In the genomic region with DNA sequence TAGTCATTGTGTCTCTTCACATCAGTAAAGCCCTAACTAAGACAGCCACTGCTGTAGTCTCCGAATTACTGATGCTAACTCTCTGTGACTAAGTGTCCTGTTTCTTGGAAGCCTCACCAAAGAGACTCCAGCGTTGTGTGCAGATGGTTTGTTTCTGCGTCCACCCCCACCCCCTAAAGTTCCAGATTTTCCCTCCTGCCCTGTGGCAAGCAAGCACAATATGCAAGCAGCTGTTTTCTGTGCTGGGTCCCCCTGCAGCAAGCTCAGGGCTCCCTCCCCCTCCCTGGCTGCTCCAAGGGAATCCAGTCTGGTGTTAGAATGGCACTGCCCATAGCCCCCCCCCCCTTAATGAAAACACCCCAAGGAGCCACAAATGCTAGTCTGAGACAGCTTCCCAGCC, we compare ENCODE assay signal across 13 mouse cellular contexts.
DNase-seq lines count a peak whose midpoint lies in the region; ATAC-seq and TF ChIP-seq lines count a peak whose summit lies in the region.
"Had no signal": no experiment of that assay in that cellular context is flagged by ENCODE, and none has a peak within 500 bp of the region (broad histone marks: within the 10 kb centered on the region; RNA-seq: fewer than 3 reads in every experiment).

No protein-coding gene starts in this region.

- peak; percentile 59 for DNase-seq in intestine, embryonic 14.5 days (ENCODE audit: low spot score)
- DNase-seq in neural tube, embryonic 10.5 days (ENCODE audit: extremely low spot score, low spot score), result no peak
- no peak for DNase-seq in left cerebral cortex, postnatal 36 days (ENCODE audit: low spot score in 2 of 2)
- DNase-seq: gastrocnemius, postnatal 36 days; thymus, postnatal 4 days had no signal

- intact Hi-C loops in left cerebral cortex, postnatal 36 days (cut with DNase I), result no loop called here

- H3K4me2 ChIP-seq in intestine, embryonic 14.5 days (ENCODE audit: low read length), result no peak overlapping the region
- no peak overlapping the region for H3K4me2 ChIP-seq in intestine, postnatal 0 days (replicated peaks; ENCODE audit: low read depth)
- no peak overlapping the region for H3K4me2 ChIP-seq in neural tube, embryonic 13.5 days
- no peak overlapping the region for H3K4me2 ChIP-seq in lung, embryonic 15.5 days
- no peak overlapping the region for H3K4me2 ChIP-seq in stomach, embryonic 16.5 days (ENCODE audit: low read depth, low read length)
- H3K4me2 ChIP-seq: forebrain, embryonic 15.5 days; hindbrain, embryonic 15.5 days had no signal

- no peak overlapping the region for H3K9ac ChIP-seq in intestine, embryonic 14.5 days (ENCODE audit: low read length)
- no peak overlapping the region for H3K9ac ChIP-seq in intestine, postnatal 0 days (ENCODE audit: low read depth, low read length)
- H3K9ac ChIP-seq in neural tube, embryonic 13.5 days, result no peak overlapping the region
- H3K9ac ChIP-seq in lung, embryonic 15.5 days, result no peak overlapping the region
- H3K9ac ChIP-seq in stomach, embryonic 16.5 days (ENCODE audit: low read length), result no peak overlapping the region
- H3K9ac ChIP-seq: forebrain, embryonic 15.5 days; hindbrain, embryonic 15.5 days had no signal

- 0 out of 2 replicates have a peak overlapping the region, but pooled peaks have one; percentile 43 for H3K27ac ChIP-seq in intestine, embryonic 14.5 days (ENCODE audit: low read depth)
- no peak overlapping the region for H3K27ac ChIP-seq in intestine, postnatal 0 days (ENCODE audit: low read depth, low read length)
- H3K27ac ChIP-seq in neural tube, embryonic 13.5 days (replicated peaks), result no peak overlapping the region
- H3K27ac ChIP-seq in lung, embryonic 15.5 days, result 0 out of 2 replicates have a peak overlapping the region, but pooled peaks have one; percentile 41
- H3K27ac ChIP-seq in stomach, embryonic 16.5 days (ENCODE audit: low read length), result no peak overlapping the region
- H3K27ac ChIP-seq: forebrain, embryonic 15.5 days; hindbrain, embryonic 15.5 days had no signal

- no peaks in the 10 kb centered on the region for H3K9me3 ChIP-seq in intestine, embryonic 14.5 days (ENCODE audit: control insufficient read depth, low read length)
- no peaks in the 10 kb centered on the region for H3K9me3 ChIP-seq in intestine, postnatal 0 days (ENCODE audit: control insufficient read depth)
- H3K9me3 ChIP-seq in neural tube, embryonic 13.5 days, result no peaks in the 10 kb centered on the region
- H3K9me3 ChIP-seq in lung, embryonic 15.5 days, result no peaks in the 10 kb centered on the region
- H3K9me3 ChIP-seq in stomach, embryonic 16.5 days (replicated peaks; ENCODE audit: control insufficient read depth, low read length), result no peaks in the 10 kb centered on the region
- H3K9me3 ChIP-seq: forebrain, embryonic 15.5 days; hindbrain, embryonic 15.5 days had no signal

- peaks cover 17% of the 10 kb centered on the region for H3K4me1 ChIP-seq in intestine, embryonic 14.5 days (replicated peaks; ENCODE audit: control insufficient read depth, insufficient read depth, low read length)
- H3K4me1 ChIP-seq in intestine, postnatal 0 days (replicated peaks; ENCODE audit: control insufficient read depth, insufficient read depth, low read length), result no peaks in the 10 kb centered on the region
- peaks cover 12% of the 10 kb centered on the region for H3K4me1 ChIP-seq in neural tube, embryonic 13.5 days (replicated peaks)
- H3K4me1 ChIP-seq in lung, embryonic 15.5 days, result 0 out of 2 replicates have a peak, but pooled peaks cover 12% of the 10 kb centered on the region
- peaks cover 6% of the 10 kb centered on the region; the same call in 1 of the 2 replicates for H3K4me1 ChIP-seq in stomach, embryonic 16.5 days (ENCODE audit: control insufficient read depth, insufficient read depth, low read length)
- H3K4me1 ChIP-seq: forebrain, embryonic 15.5 days; hindbrain, embryonic 15.5 days had no signal

- no peak overlapping the region for H3K4me3 ChIP-seq in intestine, embryonic 14.5 days (ENCODE audit: low read depth, low read length)
- no peak overlapping the region for H3K4me3 ChIP-seq in intestine, postnatal 0 days (ENCODE audit: low read depth, low read length)
- no peak overlapping the region for H3K4me3 ChIP-seq in neural tube, embryonic 13.5 days
- H3K4me3 ChIP-seq in lung, embryonic 15.5 days, result no peak overlapping the region
- H3K4me3 ChIP-seq in stomach, embryonic 16.5 days (replicated peaks; ENCODE audit: low read length), result no peak overlapping the region
- H3K4me3 ChIP-seq: forebrain, embryonic 15.5 days; hindbrain, embryonic 15.5 days had no signal

- ATAC-seq in intestine, embryonic 14.5 days (replicated peaks; ENCODE audit: low FRiP score, low TSS enrichment, low read depth), result peak; percentile 67
- ATAC-seq in intestine, postnatal 0 days, result no peak
- peak; percentile 40 for ATAC-seq in neural tube, embryonic 13.5 days (ENCODE audit: low read depth)
- ATAC-seq in lung, embryonic 15.5 days (ENCODE audit: borderline replicate concordance, extremely low read depth, low FRiP score, low TSS enrichment), result peak; percentile 85; the same call in 1 of the 2 replicates
- peak; percentile 72 for ATAC-seq in stomach, embryonic 16.5 days (ENCODE audit: insufficient read depth, low FRiP score)
- no peak for ATAC-seq in monocyte, adult 5-6 weeks (replicated peaks; ENCODE audit: insufficient number of reproducible peaks, low FRiP score, low TSS enrichment, poor library complexity, severe bottlenecking)
- ATAC-seq: activated CD4-positive, CD25-positive, alpha-beta regulatory T cell, adult 4 months had no signal

- no peak for TF ChIP-seq CTCF in intestine, postnatal 0 days (IDR thresholded peaks at IDR 0.05; ENCODE audit: low read depth)

- WGBS in intestine, embryonic 14.5 days, result 11% methylated on average over 3 of the region's 3 CpGs
- WGBS in intestine, postnatal 0 days, result 24% methylated on average over 3 of the region's 3 CpGs
- WGBS in neural tube, embryonic 13.5 days, result 19% methylated on average over 3 of the region's 3 CpGs
- 37% methylated on average over 3 of the region's 3 CpGs for WGBS in lung, embryonic 15.5 days
- 19% methylated on average over 3 of the region's 3 CpGs for WGBS in stomach, embryonic 16.5 days

- H3K36me3 ChIP-seq in intestine, embryonic 14.5 days (ENCODE audit: control insufficient read depth, insufficient read depth, low read length), result no peaks in the 10 kb centered on the region
- no peaks in the 10 kb centered on the region for H3K36me3 ChIP-seq in intestine, postnatal 0 days (ENCODE audit: control insufficient read depth, insufficient read depth)
- no peaks in the 10 kb centered on the region for H3K36me3 ChIP-seq in neural tube, embryonic 13.5 days
- no peaks in the 10 kb centered on the region for H3K36me3 ChIP-seq in lung, embryonic 15.5 days
- H3K36me3 ChIP-seq in stomach, embryonic 16.5 days (ENCODE audit: control insufficient read depth, insufficient read depth, low read length), result no peaks in the 10 kb centered on the region
- H3K36me3 ChIP-seq: forebrain, embryonic 15.5 days; hindbrain, embryonic 15.5 days had no signal

- H3K27me3 ChIP-seq in intestine, embryonic 14.5 days (replicated peaks; ENCODE audit: control insufficient read depth, insufficient read depth, low read length), result no peaks in the 10 kb centered on the region
- H3K27me3 ChIP-seq in intestine, postnatal 0 days (replicated peaks; ENCODE audit: control insufficient read depth, insufficient read depth, low read length), result no peaks in the 10 kb centered on the region
- H3K27me3 ChIP-seq in neural tube, embryonic 13.5 days, result no peaks in the 10 kb centered on the region
- H3K27me3 ChIP-seq in lung, embryonic 15.5 days, result no peaks in the 10 kb centered on the region
- no peaks in the 10 kb centered on the region for H3K27me3 ChIP-seq in stomach, embryonic 16.5 days (ENCODE audit: control insufficient read depth, insufficient read depth, low read length)
- H3K27me3 ChIP-seq: forebrain, embryonic 15.5 days; hindbrain, embryonic 15.5 days had no signal

Comparison
In these comparisons a context has a peak if more than half of its experiments do, and no peak if none do; other contexts are left out.
1. ATAC-seq: peak in intestine, embryonic 14.5 days (single experiment), neural tube, embryonic 13.5 days (single experiment), lung, embryonic 15.5 days (single experiment) and stomach, embryonic 16.5 days (single experiment); none in intestine, postnatal 0 days (single experiment) and monocyte, adult 5-6 weeks (single experiment).
2. H3K27ac ChIP-seq: peak in intestine, embryonic 14.5 days (single experiment) and lung, embryonic 15.5 days (single experiment); none in intestine, postnatal 0 days (single experiment), neural tube, embryonic 13.5 days (single experiment) and stomach, embryonic 16.5 days (single experiment).